Mouse (Mus musculus) CD4-positive, CD25-positive, alpha-beta regulatory T cell, adult 9 weeks (primary cell): ENCODE results near the gene Actg2. TPM values are rescaled to one million over a fixed set of nuclear protein-coding genes. Genes with fewer than 3 reads are reported as not detected.

ENCODE experiments used
- polyA plus RNA-seq: library from polyadenylated mRNA; unstranded; fragments of 100-300 nt; shearing (Covaris generic); gene quantifications from one replicate; pipeline ENCODE4 v1.2.1, GENCODE M21; 2017

Actg2 gene
- 27.0 TPM for polyA plus RNA-seq

GRCm38 (mm10) chr6:83536028-83536794 lies at the start of gene Actg2:
Gene Actg2, minus strand, starts transcription at chr6:83536265.

DNA sequence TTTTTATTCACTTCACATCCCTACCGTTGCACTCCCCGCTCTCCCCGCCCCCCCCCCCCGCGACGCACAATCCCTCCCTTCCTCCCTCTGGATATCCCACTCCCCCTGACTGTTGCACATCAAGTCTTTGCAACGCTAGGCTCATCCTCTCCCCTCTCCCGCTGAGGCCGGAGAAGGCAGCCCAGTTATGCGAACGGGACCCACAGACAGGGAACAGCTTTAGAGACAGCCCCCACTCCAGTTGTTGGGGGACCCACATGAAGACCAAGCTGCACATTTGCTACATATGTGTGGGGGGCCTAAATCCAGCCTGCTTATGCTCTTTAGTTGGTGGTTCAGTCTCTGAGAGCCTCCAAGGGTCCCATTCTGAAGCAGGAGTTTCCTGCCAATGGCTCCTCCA lies 36.6 kb upstream of the Actg2 start, which contains the start of gene Stambp:
Gene Stambp, minus strand, starts transcription at position 59 of the 400 bp plus-strand sequence.

GRCm38 (mm10) chr6:83506258-83507167 lies 29.6 kb downstream of the Actg2 start, which contains the start of gene Dguok:
Gene Dguok, minus strand, starts transcription at chr6:83506969.

Other genes with a start within 250 kb of the Actg2 start
- 85.7 TPM for gene Mthfd2, start 210.4 kb downstream of the Actg2 start, polyA plus RNA-seq
- gene Mob1a, start 210.2 kb downstream of the Actg2 start, polyA plus RNA-seq = 67.5 TPM
- 41.7 TPM for gene Bola3, start 187.1 kb downstream of the Actg2 start, polyA plus RNA-seq
- 49.1 TPM for gene Tet3, start 77.2 kb downstream of the Actg2 start, polyA plus RNA-seq
- 143 TPM for gene Dguok, start 29.3 kb downstream of the Actg2 start, polyA plus RNA-seq
- 45.0 TPM for gene Stambp, start 36.5 kb upstream of the Actg2 start, polyA plus RNA-seq
- not detected for gene Clec4f, start 119.9 kb upstream of the Actg2 start, polyA plus RNA-seq
- gene Cd207, start 141.6 kb upstream of the Actg2 start, polyA plus RNA-seq = not detected
- gene Vax2, start 175.0 kb upstream of the Actg2 start, polyA plus RNA-seq = 0.37 TPM
- not detected for gene Atp6v1b1, start 206.7 kb upstream of the Actg2 start, polyA plus RNA-seq
- gene Ankrd53, start 226.4 kb upstream of the Actg2 start, polyA plus RNA-seq = 0.22 TPM
- gene Tex261, start 239.5 kb upstream of the Actg2 start, polyA plus RNA-seq = 107 TPM